Mouse (Mus musculus) intestine, embryonic 14.5 days (tissue): ENCODE measurements at regions not wholly inside any gene's neighbourhood (a gene's known extent, or its start where the extent isn't known, plus 50 kb on each side); places are given as distances from the start of the nearest gene placed in this dataset.

Source experiments
- ATAC-seq: fragments of 200-750 bp; cut with Nextera tagmentation; replicated peaks from 2 replicates; pipeline ENCODE4 v1.8.0; 2017; ENCODE audit warnings: low read depth, moderate number of reproducible peaks, moderate TSS enrichment, moderate library complexity; ENCODE audit not compliant: low FRiP score, low TSS enrichment
- DNase-seq: peaks from one replicate; pipeline ENCODE4 v3.0.0-alpha.2; 2018; ENCODE audit warnings: low spot score
- H3K27ac ChIP-seq: fragments of 300-500 bp; sonication (generic); 2 replicates; pipeline ENCODE4 v1.5.1; 2014; ENCODE audit warnings: low read depth, mild to moderate bottlenecking, control low read depth
- H3K27me3 ChIP-seq: fragments of 300-500 bp; sonication (generic); replicated peaks from 2 replicates; pipeline ENCODE4 v1.6.1; 2014; ENCODE audit warnings: low read length, control low read depth; ENCODE audit not compliant: control insufficient read depth, insufficient read depth
- H3K36me3 ChIP-seq: fragments of 300-500 bp; sonication (generic); 2 replicates; pipeline ENCODE4 v1.6.1; 2014; ENCODE audit warnings: low read length, control low read depth; ENCODE audit not compliant: control insufficient read depth, insufficient read depth
- H3K4me1 ChIP-seq: fragments of 300-500 bp; sonication (generic); replicated peaks from 2 replicates; pipeline ENCODE4 v1.6.1; 2014; ENCODE audit warnings: low read length, control low read depth, mixed read lengths; ENCODE audit not compliant: control insufficient read depth, insufficient read depth
- H3K4me2 ChIP-seq: fragments of 300-500 bp; sonication (generic); 2 replicates; pipeline ENCODE4 v1.6.1; 2014; ENCODE audit warnings: low read length
- H3K4me3 ChIP-seq: fragments of 300-500 bp; sonication (generic); 2 replicates; pipeline ENCODE4 v1.5.1; 2014; ENCODE audit warnings: low read depth, low read length, control low read depth, mixed read lengths
- H3K9ac ChIP-seq: fragments of 300-500 bp; sonication (generic); 2 replicates; pipeline ENCODE4 v1.6.1; 2014; ENCODE audit warnings: mild to moderate bottlenecking, low read length
- H3K9me3 ChIP-seq: fragments of 300-500 bp; sonication (generic); 2 replicates; pipeline ENCODE4 v1.6.1; 2016; ENCODE audit warnings: low read length, control low read depth; ENCODE audit not compliant: control insufficient read depth
- WGBS: fragments of 180-500 bp; shearing (Covaris S2); extraction: QIAGEN DNeasy Blood & Tissue Kit; methylation state at CpG from one replicate; pipeline ENCODE4 v1.1.7; 2014; 5-methylcytosine and 5-hydroxymethylcytosine counted together

- ATAC-seq (no peak), DNase-seq (no peak)
- no peak overlapping the region for H3K9ac ChIP-seq
- H3K27ac ChIP-seq, result no peak overlapping the region
- H3K4me2 ChIP-seq, result no peak overlapping the region
- no peaks in the 10 kb centered on the region for H3K27me3 ChIP-seq
- no peaks in the 10 kb centered on the region for H3K36me3 ChIP-seq
- H3K4me3 ChIP-seq, result no peak overlapping the region
- H3K9me3 ChIP-seq, result no peaks in the 10 kb centered on the region
- WGBS, result 81% methylated on average over 3 of the region's 3 CpGs
- no peaks in the 10 kb centered on the region for H3K4me1 ChIP-seq
Measured at GRCm38 (mm10) chr17:79147883-79148282, 96.2 kb downstream of the Qpct start.

DNA sequence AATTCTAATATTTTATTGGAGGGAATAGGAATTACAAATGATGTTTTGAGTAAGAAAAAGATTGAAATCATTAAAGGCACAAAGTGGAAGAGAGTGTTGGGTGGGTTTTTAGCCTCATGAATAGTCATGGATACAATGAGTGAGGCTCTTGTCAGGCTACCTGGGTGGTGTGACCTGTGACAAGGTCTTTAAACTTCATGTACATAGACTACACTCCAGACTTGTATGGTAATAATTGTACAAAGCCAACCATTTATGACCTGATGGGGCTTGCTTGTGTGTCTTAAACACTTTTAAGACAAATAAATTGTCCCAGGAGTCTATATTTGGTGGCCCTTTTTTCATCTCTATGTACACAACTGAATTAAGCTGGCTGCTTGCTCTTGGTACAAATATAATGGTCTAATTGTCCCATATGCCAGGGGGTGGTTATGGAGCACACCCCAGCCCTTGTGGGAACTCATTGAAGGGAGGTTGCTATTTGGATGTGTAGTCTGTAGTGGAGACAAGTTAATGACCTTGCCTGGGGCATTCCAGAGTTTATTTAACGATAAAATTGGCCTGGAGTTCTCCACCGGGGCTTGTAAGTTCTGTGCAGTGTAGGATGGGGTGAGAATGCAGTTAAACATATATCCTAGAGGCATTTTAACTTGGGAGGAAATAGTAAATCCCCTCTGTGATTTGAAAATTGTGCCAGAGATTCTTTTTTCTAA, 93.4 kb downstream of the Qpct start:
- no peak overlapping the region for H3K27ac ChIP-seq
- no peak overlapping the region for H3K9ac ChIP-seq
- no peaks in the 10 kb centered on the region for H3K4me1 ChIP-seq
- WGBS, result 53% methylated on average over 2 of the region's 2 CpGs
- H3K27me3 ChIP-seq, result no peaks in the 10 kb centered on the region
- H3K4me3 ChIP-seq, result no peak overlapping the region
- ATAC-seq, result no peak
- no peaks in the 10 kb centered on the region for H3K36me3 ChIP-seq
- no peak for DNase-seq
- H3K4me2 ChIP-seq, result no peak overlapping the region
- no peaks in the 10 kb centered on the region for H3K9me3 ChIP-seq

GRCm38 (mm10) chr17:79143031-79143430, 91.3 kb downstream of the Qpct start:
- H3K9me3 ChIP-seq, result no peaks in the 10 kb centered on the region
- DNase-seq, result no peak
- ATAC-seq, result no peak
- no peaks in the 10 kb centered on the region for H3K4me1 ChIP-seq
- 38% methylated on average over 1 of the region's 1 CpGs for WGBS
- H3K4me2 ChIP-seq, result no peak overlapping the region
- no peaks in the 10 kb centered on the region for H3K36me3 ChIP-seq
- no peak overlapping the region for H3K27ac ChIP-seq
- no peak overlapping the region for H3K4me3 ChIP-seq
- H3K27me3 ChIP-seq, result no peaks in the 10 kb centered on the region
- H3K9ac ChIP-seq, result no peak overlapping the region
